Mouse (Mus musculus): ENCODE data around the gene Dhodh.

Dhodh gene

DNA sequence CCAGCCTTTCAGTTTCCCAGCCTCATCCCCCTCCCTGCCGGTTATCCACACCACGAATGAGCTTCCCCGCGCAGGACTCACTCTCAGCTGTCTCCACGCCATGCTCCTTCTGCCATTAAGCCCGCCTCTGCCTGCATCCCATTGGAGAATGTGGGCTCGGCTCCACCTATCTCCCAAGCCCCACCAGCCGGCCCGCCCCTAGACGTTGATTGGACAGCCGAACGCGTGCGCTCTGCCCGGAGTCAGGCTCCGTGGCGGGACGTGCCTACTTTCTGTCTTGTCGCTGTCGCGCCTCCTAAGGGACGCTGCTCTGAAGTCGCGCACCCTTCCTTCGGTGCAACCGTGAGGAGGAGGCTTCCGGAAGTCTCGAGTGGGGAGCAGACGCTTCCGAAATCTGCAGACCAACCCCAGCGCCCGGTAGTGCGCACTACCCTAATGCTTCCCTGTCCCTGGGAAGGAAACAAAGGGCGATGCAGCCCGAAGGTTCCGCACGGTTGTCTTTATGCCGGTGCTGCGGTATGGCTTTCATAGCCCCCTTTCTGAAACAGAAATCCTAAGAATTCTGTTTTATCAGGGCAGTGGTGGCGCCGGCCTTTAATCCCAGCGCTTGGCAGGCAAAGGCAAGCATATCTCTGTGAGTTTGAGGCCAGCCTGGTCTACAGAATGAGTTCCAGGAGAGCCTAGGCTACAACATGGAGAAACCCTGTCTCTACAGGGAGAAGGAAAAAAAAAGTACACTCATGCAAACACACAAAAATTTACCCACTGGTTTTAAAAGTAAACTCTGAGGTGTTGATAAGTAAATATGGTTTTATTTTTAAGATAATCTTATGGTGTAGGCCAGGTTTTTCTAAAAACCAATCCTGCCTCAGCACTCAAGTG, at the start of gene Dhodh:
Dhodh (minus strand) TSS at position 403 of the 882 bp plus-strand sequence.
- DNase-seq (ENCODE audit: low read depth, low spot score) = peak; percentile 98

DNA sequence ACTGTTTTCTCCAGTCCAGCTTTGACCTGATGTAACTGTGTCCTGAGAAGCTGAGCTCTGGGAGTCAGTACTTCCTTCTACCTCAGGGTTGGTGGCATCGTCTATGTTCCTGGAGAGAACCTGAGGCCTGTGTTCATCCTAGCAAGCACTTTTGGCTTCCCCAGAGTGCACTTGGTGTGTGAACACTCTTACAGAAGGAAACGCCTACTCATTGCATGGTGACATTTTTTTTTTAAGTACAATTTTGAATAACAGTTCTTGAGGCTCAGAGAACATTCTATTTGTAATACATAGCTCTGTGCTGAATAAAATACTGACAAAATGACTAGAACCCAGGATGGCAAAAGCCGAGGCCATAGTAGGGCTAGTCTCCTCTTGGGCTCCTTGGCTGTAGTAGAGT, 48.4 kb upstream of the Dhodh start:
- DNase-seq (ENCODE audit: low read depth, low spot score) = no peak

DNA sequence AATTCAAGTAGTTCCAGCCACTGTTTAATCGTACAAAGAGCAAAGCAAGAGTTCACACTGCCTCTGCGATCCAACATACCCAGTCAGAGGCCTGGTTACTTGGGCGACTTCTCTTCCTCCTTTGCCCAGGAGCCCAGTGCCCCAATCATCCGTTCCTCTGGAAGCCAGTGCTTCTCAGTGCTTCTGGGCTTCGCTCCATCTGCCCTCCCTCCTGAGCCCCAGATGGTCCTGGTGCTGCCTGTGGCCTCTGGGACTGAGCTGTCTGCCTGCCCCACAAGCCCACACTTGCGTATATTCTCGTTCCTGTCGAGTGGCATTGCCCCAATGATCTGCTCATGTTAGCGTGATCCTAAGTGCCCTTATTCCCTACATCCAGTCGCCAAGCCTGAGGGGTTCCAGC, 42.3 kb upstream of the Dhodh start:
- DNase-seq (ENCODE audit: low read depth, low spot score) = no peak

DNA sequence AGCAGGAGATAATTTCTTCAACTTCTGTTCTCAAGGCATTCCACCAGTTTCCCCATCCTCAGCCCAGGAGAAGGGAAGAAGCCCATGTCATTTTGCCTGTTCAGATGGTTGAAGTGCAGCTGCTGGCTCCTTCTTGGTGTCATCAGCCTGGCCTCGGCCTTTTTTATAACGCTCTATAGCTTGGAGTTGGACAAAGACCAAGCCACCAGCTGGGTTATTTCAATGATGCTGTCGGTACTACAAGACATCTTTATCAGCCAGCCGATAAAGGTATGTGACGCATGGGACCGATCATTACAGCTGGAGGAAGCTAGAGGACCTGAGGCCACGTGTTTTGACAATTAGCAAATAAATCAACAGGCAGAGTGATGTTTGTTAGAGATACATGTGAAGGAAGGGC, 40.0 kb upstream of the Dhodh start:
- no peak for DNase-seq (ENCODE audit: low read depth, low spot score)

DNA sequence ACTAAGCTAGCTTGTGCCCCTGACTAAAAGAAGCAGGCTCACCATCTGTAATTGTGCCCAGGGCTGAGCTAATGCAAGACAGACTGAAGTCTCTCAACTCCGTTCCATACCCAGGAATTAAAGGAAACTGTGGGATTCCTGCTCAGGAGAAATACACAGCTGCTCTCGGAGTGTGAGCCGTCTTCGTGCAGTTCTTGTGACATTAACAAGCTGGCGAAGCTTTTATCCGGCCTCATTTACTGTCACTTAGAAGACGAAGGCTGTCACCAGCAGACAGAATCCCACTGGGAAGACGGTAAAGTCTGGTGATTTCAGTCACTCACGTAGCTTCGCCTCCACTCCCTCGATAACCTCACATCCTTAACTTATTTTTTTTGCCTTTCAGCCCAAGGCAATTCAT, 38.9 kb upstream of the Dhodh start:
- DNase-seq (ENCODE audit: low read depth, low spot score) = no peak

DNA sequence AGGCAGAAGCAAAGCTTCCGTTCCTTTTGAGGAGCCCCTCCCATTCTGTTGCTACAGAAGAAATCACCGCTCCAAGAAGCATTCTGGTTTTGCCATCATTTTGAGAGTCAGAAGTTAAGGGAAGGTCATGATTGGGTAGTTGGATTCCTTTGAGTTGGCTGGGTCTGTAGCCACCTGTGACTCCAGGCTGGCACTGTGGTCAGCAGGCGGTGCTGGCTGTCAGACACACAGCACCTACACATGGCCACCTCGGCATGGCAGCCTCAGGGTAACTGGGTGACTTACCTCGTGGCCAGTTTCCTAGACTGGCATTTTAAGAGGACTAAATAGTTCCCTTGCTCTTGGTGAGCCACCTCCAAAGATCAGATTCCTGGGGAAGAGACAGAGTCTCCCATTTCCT, 32.8 kb upstream of the Dhodh start:
- DNase-seq (ENCODE audit: low read depth, low spot score) = no peak

DNA sequence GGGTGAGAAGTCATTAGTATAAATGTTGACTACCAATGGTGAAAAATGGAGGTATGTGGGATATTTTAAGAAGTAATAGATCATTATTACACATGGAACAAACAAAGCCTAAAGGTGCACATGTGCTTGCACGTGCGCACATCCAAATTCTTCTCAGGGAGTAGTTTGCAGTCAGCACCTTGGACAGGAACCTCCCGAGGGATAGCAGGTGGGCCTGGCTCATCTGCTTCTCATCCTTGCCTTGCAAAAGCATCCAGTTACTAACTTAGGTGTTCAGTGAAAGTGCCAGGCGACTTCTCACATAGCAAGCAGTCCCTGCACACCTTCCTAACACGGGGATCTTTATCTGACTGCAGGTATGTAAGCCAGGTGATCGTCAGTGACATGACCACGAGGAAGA, 31.9 kb upstream of the Dhodh start:
- no peak for DNase-seq (ENCODE audit: low read depth, low spot score)

DNA sequence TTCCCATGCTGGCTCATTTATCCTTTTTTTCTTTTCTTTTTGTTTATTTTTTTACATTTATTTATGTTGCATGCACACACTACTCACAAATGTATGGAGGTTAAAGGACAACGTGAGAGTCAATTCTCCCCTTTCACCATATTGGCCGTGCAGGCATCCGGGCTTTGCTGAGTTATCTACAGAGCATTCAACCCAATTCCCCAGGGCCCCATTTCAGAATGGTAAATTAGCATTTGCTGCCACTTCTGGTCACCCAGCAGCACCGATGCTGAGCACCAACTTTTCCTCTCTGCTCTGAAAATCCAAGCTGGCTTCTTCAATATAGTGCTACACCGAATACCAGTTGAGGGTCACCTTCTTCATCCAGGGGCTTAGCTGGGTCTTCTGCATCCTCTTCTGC, 30.4 kb upstream of the Dhodh start:
- no peak for DNase-seq (ENCODE audit: low read depth, low spot score)

DNA sequence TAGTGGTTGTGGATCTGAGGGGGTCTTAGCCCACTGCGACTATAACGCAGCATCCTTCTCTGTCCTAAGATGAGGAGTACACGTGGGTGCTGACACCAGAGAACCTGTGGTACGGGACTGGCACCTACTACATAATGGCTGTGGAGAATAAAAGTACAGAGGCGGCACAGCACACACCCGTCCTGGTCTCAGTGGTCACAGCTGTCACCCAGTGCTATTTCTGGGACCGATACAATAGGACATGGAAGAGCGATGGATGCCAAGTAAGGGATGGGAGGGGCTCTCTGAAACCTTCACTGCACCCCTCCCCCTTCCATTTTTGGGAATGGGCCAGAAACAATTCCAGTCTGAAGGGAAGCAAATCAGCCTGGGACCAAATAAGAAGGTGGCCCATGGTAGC, 26.7 kb upstream of the Dhodh start:
- no peak for DNase-seq (ENCODE audit: low read depth, low spot score)

DNA sequence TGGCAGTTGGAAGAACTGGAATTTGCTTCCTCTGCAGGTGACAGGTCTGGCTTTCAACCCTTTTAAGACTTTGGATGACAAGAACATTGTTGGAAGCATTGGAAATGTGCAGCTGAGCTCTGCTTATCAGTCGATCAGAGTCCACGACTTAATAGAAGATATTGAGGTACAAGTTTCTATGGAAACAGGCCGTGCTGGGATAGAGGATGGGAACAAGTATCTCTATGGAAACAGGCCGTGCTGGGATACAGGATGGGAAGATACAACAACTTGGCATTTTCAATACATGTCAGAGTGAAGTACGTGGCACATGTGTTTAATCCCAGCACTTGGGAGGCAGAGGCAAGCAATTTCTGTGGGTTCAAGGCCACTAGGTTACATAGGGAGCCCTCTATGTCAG, 24.0 kb upstream of the Dhodh start:
- DNase-seq (ENCODE audit: low read depth, low spot score) = no peak

DNA sequence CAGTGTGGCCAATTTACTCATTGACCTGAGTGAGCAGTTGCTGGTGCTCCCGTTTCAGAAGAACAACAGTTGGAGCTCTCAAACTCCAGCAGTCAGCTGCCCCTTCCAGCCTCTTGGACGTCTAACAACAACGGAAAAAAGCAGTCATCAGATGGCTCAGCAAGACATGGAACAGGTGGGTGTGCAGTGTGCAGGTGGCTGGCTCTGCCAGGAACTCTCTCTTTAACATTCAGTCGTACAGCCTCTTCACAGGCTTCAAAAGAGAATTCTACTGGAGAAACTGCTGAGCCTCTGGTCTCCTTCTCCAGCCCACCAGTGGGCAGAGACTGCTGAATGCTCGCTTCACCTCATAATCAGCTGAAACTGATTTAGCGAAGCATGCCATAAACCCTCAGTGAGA, 20.2 kb upstream of the Dhodh start:
- DNase-seq (ENCODE audit: low read depth, low spot score) = no peak

DNA sequence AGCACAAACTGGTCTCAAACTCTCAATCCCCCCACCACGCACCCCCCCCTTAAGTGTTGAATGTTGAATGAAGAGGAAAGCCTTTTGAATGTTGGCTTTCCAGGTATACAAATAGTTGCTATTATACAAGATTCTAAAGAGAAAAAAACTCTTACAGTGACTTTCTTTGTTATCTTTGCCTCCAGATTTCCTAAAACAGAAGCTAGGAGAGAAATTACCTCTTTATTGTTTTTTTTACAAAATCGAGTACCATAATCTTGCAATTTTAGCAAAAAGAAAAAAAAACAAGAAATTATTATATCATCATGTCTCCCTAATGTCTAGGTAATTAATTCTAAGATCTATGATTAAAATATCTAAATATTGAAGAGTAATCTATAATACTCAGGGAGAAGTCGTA, 7.1 kb upstream of the Dhodh start:
- no peak for DNase-seq (ENCODE audit: low read depth, low spot score)

DNA sequence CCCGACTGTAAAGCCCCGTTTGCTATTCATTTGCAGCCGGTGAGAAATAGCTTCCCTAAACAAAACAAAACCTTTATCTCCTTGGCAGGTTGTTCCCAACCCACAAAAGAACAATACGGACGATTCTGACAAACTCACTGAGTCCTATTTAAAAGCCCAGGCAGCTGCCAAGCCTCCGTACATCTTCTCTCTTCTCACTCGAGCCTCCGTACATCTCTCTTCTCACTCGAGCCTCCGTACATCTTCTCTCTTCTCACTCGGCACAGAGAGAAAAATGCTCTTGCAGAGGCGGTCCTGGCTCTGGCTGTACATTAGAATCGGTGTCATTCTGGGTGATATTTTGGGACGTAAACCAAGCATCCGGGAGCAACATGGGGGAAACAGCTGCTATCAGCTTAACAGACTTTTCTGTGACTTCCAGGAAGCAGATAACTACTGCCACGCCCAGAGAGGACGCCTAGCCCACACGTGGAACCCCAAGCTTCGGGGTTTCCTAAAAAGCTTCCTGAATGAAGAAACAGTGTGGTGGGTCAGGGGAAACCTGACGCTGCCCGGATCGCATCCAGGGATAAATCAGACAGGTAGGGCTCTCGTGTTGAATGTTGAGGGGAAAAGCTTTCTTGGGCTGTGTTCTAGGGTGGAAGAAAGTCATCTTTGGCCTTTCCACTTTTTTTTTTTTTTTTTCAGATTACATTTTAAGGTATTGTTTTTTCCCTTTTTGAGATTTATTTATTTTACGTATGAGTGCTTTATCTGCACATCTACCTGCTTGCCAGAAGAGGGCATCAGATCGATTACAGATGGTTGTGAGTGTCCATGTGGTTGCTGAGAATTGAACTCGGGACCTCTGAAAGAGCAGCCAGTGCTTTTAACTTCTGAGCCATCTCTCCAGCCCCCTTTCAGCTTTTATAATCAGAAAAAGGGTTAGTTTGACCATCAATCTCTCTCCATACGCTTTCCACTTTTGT, 6.1 kb upstream of the Dhodh start, which contains the start of gene Pkd1l3:
Pkd1l3 (plus strand) TSS at position 275 of the 968 bp plus-strand sequence.
- DNase-seq (ENCODE audit: low read depth, low spot score) = peak; percentile 58

DNA sequence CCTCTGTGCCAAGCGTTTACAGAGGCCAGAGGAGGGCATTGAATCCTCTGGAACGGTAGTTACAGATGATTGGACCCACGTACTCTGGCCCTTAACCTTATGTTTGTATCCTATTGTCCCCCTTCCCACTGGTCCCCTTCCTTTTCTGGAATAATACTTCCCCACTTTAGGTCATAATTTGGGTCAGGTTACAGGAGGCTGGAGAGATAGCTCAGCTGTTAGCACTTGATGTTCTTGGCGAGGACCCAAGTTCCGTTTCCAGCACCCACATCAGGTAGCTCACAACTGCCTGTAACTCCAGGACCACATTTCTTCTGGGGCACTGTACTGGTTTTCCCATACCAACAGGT, 655 bp upstream of the Dhodh start:
- peak; percentile 26 for DNase-seq (ENCODE audit: low read depth, low spot score)

DNA sequence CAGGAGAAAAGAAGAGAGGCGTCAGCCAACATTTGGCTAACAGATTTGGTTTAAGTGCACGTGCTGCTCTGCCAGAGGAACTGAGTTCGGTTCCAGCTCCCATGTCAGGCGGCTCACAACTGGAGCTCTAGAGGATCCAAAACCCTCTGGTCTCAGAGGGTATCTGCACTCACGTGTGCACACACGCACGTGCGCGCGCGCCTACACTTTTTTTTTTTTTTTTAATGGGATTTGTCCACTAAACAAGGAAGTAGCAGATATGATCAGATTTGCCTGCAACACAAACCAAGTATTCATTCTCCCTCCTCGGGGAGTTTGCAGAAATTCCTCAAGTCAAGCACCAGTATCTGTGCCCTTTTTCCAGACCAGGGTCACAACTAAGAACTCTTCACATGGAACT, 823 bp downstream of the Dhodh start:
- DNase-seq (ENCODE audit: low read depth, low spot score) = no peak

DNA sequence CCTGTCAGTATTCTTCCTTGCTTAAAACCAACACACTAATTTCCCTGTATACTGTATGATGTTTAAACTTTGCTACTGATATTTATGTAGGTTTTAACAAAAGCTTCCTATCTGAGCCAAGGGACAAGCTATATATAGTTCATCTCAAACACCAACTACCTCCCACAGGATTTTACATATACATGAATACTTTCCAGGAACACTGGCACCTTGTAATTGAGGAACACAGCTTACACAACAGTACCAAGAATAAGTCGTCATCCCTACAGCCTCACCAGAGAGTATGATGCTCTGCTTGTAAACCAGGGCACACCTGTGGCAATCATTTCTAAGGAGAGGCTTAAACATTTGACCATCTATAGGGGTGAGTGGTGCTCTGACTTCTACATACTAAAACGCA, 1.7 kb downstream of the Dhodh start:
- no peak for DNase-seq (ENCODE audit: low read depth, low spot score)

DNA sequence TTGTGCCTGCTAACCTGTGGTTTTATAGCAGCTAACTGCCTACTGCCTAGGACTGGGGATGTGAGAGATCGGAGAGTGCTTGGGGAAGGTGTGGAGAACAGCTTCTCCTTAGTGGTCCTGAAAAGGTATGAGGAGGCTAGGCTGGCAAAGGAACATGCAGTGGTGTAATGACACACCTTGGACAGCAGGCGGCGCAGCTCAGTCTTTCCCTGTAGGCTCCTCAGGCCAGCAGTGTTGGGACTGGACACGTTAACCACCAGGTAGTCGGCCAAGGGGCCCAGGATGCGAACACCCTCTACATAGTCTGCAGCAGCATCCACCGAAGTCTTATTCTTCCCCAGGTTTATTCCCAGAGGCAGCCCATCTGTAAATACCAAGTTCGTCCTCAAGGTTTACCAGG, 12.6 kb downstream of the Dhodh start:
- DNase-seq (ENCODE audit: low read depth, low spot score) = peak; percentile 79

DNA sequence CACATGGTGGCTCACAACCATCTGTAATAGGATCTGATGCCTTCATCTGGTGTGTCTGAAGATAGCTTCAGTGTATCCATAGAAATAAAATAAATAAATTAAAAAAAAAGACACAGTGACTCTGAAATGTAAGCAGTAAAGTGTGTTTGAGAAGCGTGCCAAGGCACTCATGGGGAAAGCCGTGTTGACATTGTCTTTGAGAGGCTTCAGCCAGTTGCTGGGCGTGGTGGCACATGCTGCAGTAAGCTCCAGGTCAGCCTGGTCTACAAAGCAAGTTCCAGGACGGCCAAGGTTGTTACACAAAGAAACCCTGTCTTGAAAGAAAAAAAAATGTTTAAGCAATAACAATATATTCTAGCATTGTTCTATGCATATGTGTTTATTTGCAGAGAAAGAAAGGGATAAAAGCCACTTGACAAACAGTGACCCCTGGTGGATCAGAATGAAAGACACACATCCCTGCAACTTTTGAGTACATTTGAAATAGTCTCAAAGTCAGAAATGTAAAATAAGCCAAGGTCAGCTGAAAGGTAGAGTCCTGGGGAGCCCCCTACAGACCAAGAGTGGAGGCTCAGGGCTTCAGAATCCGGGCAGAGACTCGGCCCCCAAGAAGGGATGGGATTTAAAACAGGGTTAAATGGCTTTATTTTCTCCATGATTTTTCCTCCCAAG, 15.2 kb downstream of the Dhodh start:
- DNase-seq (ENCODE audit: low read depth, low spot score) = peak; percentile 48

DNA sequence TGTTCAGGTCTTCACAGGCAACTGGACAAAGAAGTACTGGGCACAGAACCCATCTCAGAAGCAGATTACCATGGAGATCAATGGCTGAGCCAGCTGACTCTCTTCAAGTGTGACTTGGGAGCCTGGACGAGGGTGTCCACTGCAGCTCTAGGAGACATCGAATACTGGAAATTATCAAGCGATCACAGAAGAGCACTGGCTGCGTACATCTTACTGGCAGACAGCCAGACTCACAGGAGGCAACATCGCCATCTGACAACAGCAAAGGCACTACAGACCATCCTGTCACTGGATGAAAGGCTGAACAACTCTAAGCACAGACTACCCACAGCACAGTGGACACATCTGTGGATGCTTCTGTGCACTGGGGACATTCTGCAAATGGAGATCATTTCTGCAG, 16.3 kb downstream of the Dhodh start:
- DNase-seq (ENCODE audit: low read depth, low spot score) = no peak

DNA sequence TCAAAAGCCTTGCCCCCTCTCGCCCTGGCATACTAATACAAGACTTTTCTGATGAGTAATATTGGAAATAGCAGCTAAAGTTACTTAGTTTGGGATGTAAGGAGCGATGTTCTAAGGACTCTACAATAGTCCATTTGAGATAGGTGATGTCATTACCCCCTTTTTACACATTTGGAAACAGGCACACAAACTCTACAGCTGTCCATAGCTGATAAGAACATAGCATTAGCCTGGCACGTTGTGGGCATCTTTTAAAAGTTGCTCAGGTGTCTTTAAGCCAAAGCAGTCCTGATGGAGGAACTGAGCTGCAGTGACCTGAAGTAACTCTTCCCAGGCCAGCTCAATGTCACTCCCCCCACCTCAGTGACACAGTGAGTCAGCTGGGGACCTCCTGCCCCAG, 17.1 kb downstream of the Dhodh start:
- no peak for DNase-seq (ENCODE audit: low read depth, low spot score)

DNA sequence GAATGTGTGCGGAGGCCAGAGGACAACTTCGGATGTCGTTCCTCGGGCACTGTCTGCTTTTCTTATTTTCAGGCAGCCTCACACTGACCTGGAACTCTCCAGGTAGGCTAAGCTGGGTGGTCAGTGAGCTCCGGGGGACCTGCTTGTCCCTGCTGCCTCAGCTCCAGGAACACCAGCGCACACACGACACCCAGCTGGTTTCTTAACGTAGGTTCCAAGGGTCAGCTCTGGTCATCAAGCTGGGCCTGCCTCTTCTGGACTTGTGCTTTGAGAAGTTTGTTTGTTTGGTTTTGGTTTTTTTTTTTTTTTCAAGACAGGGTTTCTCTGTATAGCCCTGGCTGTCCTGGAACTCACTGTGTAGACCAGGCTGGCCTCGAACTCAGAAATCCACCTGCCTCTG, 17.6 kb downstream of the Dhodh start:
- no peak for DNase-seq (ENCODE audit: low read depth, low spot score)

DNA sequence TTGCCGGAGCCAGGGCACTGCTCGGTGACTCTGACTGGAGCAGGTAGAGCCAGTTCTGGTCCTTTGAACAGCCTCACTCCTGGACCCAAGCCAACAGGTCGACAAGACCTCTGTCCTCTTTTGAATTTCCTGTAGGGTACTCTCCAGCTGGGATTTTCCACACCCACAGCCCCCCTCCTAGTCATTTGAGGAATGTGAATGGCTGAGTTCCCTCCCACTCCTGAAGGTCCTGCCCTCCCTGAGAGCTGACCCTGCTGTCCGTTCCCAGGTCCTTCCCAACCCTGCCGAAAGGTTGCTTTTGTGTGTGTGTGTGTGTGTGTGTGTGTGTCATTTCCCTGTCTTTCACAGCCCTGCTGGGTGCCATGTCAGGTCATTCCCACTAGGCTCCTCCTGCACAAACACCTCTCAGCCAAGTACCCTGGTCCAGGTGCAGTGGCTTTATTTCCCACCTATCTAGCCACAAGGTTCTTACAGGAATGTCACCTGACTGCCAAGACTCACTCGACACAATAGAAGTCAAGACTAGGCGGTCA, 21.4 kb downstream of the Dhodh start:
- DNase-seq (ENCODE audit: low read depth, low spot score) = no peak
